Mouse (Mus musculus): ENCODE measurements around the gene Nfkb2.

DNA sequence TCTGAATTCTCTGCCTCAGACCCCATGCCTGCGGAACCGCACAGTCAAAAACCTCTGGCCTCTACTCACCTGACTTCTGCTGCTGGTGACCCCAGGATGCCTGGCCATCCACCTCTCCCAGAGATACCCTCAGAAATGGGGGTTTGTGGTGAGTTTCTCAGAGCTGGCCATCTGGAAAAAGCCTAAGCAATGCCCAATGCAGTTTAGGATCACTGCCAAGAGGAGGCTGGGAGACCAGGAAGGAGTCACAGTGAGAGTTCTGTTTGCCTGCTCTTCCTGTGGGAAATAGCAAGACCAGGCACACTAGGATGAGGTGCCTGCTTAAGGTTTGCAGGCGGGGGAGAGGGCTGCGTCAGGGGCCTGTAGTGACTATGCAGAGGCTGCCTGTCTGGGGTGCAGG is 19.4 kb upstream of the Nfkb2 start:
- TF ChIP-seq CTCF (IDR thresholded peaks at IDR 0.05; ENCODE audit: low read depth): no peak
- no peak for TF ChIP-seq EP300 (IDR thresholded peaks at IDR 0.05; ENCODE audit: low read depth)
